Mouse (Mus musculus): ENCODE measurements around the gene Gsn. TPM values are rescaled to one million over a fixed set of nuclear protein-coding genes. Genes with fewer than 3 reads are reported as not detected.

Gene Gsn
- polyA plus RNA-seq, 1 experiment from 2014 or later = 187 TPM

Other genes with a start within 250 kb of the Gsn start
- gene Hc, start 194.9 kb upstream of the Gsn start, polyA plus RNA-seq (2015; fragmentation: Nextera tagmentation; extraction: Ambion mirVana) = 1.6 TPM in 2 replicates
- gene AI182371, start 154.8 kb upstream of the Gsn start, polyA plus RNA-seq (2015; fragmentation: Nextera tagmentation; extraction: Ambion mirVana) = 0.30 and 0.66 TPM in 2 replicates
- 25.5 and 26.3 TPM in 2 replicates for gene Cntrl, start 146.9 kb upstream of the Gsn start, polyA plus RNA-seq (2015; fragmentation: Nextera tagmentation; extraction: Ambion mirVana)
- 315 and 333 TPM in 2 replicates for gene Rab14, start 55.3 kb upstream of the Gsn start, polyA plus RNA-seq (2015; fragmentation: Nextera tagmentation; extraction: Ambion mirVana)
- 50.6 and 53.4 TPM in 2 replicates for gene Stom, start 80.6 kb downstream of the Gsn start, polyA plus RNA-seq (2015; fragmentation: Nextera tagmentation; extraction: Ambion mirVana)
- not detected in 2 replicates for gene 4930568D16Rik, start 111.3 kb downstream of the Gsn start, polyA plus RNA-seq (2015; fragmentation: Nextera tagmentation; extraction: Ambion mirVana)
- not detected in 2 replicates for gene 4930402F06Rik, start 140.8 kb downstream of the Gsn start, polyA plus RNA-seq (2015; fragmentation: Nextera tagmentation; extraction: Ambion mirVana)
- 19.6 and 20.8 TPM in 2 replicates for gene Ggta1, start 206.9 kb downstream of the Gsn start, polyA plus RNA-seq (2015; fragmentation: Nextera tagmentation; extraction: Ambion mirVana)

All from lung, embryonic 15.5 days (tissue).